Mouse (Mus musculus): ENCODE data around the gene Ttc7b.

GRCm38 (mm10) chr12:100406094-100406493 lies 114.5 kb downstream of the Ttc7b start:
- TF ChIP-seq MAX (IDR thresholded peaks at IDR 0.05; ENCODE audit: low read depth) (no peak), POLR2A (IDR thresholded peaks at IDR 0.05; ENCODE audit: insufficient read length, low read depth) (no peak), MYOD1 (IDR thresholded peaks at IDR 0.05; ENCODE audit: control insufficient read depth in 1 of 3, insufficient read length in 2 of 3, low read depth in 2 of 3) (no peak), USF1 (IDR thresholded peaks at IDR 0.05; ENCODE audit: low read depth) (no peak), E2F4 (IDR thresholded peaks at IDR 0.05; ENCODE audit: insufficient read depth) (no peak), TCF3 (IDR thresholded peaks at IDR 0.05; ENCODE audit: insufficient read length, low read depth) (no peak)
